7 mouse cellular contexts compared by ENCODE assay signal in genomic region chr2:110017087-110017486, GRCm38 (mm10). TPM values are rescaled to one million over a fixed set of nuclear protein-coding genes. Genes with fewer than 3 reads are reported as not detected.
DNase-seq lines count a peak whose midpoint lies in the region; ATAC-seq and TF ChIP-seq lines count a peak whose summit lies in the region.

No protein-coding gene starts in this region.

- H3K36me3 ChIP-seq in forebrain, embryonic 11.5 days (ENCODE audit: control insufficient read depth, insufficient read depth, low read length), result no peaks in the 10 kb centered on the region
- H3K36me3 ChIP-seq in limb, embryonic 10.5 days, result peaks cover 30% of the 10 kb centered on the region
- peaks cover 8% of the 10 kb centered on the region; the same call in 1 of the 2 replicates for H3K36me3 ChIP-seq in neural tube, embryonic 15.5 days

- no peak overlapping the region for H3K27ac ChIP-seq in forebrain, embryonic 11.5 days (ENCODE audit: low read depth, low read length)
- peak overlapping the region; percentile 99 for H3K27ac ChIP-seq in limb, embryonic 10.5 days
- H3K27ac ChIP-seq in neural tube, embryonic 15.5 days (replicated peaks), result peak overlapping the region; percentile 90

- H3K27me3 ChIP-seq in forebrain, embryonic 11.5 days (ENCODE audit: control insufficient read depth, insufficient read depth, low read length), result no peaks in the 10 kb centered on the region
- H3K27me3 ChIP-seq in limb, embryonic 10.5 days (ENCODE audit: low read depth, poor library complexity, severe bottlenecking), result no peaks in the 10 kb centered on the region
- H3K27me3 ChIP-seq in neural tube, embryonic 15.5 days (replicated peaks), result no peaks in the 10 kb centered on the region

- 47% methylated on average over 7 of the region's 7 CpGs for WGBS in lung, adult 2 months
- WGBS in forebrain, embryonic 11.5 days, result 52% methylated on average over 7 of the region's 7 CpGs
- 51% methylated on average over 7 of the region's 7 CpGs for WGBS in limb, embryonic 10.5 days
- 41% methylated on average over 7 of the region's 7 CpGs for WGBS in neural tube, embryonic 15.5 days

- no peak for DNase-seq in lung, adult 2 months
- no peak for DNase-seq in lung, postnatal 36 days
- no peak for DNase-seq in forebrain, embryonic 11.5 days (ENCODE audit: low spot score)
- DNase-seq in limb, embryonic 10.5 days (ENCODE audit: low spot score), result no peak
- no peak for DNase-seq in left cerebral cortex, postnatal 10 days (ENCODE audit: extremely low spot score in 1 of 2, low spot score in 2 of 2)
- DNase-seq in thymus, postnatal 10 days (ENCODE audit: low spot score in 2 of 2), result no peak

- peak overlapping the region; percentile 89 for H3K4me3 ChIP-seq in lung, adult 2 months (replicated peaks; ENCODE audit: extremely low read depth, low read depth, low read length)
- peak overlapping the region; percentile 84 for H3K4me3 ChIP-seq in forebrain, embryonic 11.5 days (ENCODE audit: low read depth, low read length)
- H3K4me3 ChIP-seq in limb, embryonic 10.5 days, result peak overlapping the region; percentile 90
- H3K4me3 ChIP-seq in neural tube, embryonic 15.5 days (replicated peaks), result peak overlapping the region; percentile 87

- peak overlapping the region; percentile 48 for H3K4me2 ChIP-seq in forebrain, embryonic 11.5 days (ENCODE audit: low read depth, low read length, severe bottlenecking)
- H3K4me2 ChIP-seq in neural tube, embryonic 15.5 days, result peak overlapping the region; percentile 71

- peak; percentile 14 for ATAC-seq in forebrain, embryonic 11.5 days (replicated peaks; ENCODE audit: low FRiP score)
- ATAC-seq in neural tube, embryonic 15.5 days (ENCODE audit: low FRiP score), result peak; percentile 29; the same call in 1 of the 2 replicates

- intact Hi-C loops in left cerebral cortex, postnatal 10 days (cut with DNase I), result loop anchor here (5.0 to 10.0 kb wide), 2 partner anchors 102 to 185 kb away; partner anchors contain the start of gene Lgr4

- TF ChIP-seq CTCF in lung, adult 2 months (IDR thresholded peaks at IDR 0.05; ENCODE audit: insufficient read depth, low read length), result no peak

- no peak for TF ChIP-seq POLR2A in lung, adult 2 months (IDR thresholded peaks at IDR 0.05; ENCODE audit: borderline replicate concordance, extremely low read depth, low read depth, low read length)

- no peaks in the 10 kb centered on the region for H3K9me3 ChIP-seq in forebrain, embryonic 11.5 days (ENCODE audit: control insufficient read depth, low read length)
- H3K9me3 ChIP-seq in limb, embryonic 10.5 days (replicated peaks), result no peaks in the 10 kb centered on the region
- H3K9me3 ChIP-seq in neural tube, embryonic 15.5 days (replicated peaks), result no peaks in the 10 kb centered on the region

- H3K4me1 ChIP-seq in lung, adult 2 months (ENCODE audit: control insufficient read depth, insufficient read depth, low read length), result no peaks in the 10 kb centered on the region
- H3K4me1 ChIP-seq in forebrain, embryonic 11.5 days (replicated peaks; ENCODE audit: control insufficient read depth, insufficient read depth, low read length), result no peaks in the 10 kb centered on the region; the same call in 1 of the 2 replicates
- H3K4me1 ChIP-seq in limb, embryonic 10.5 days, result peaks cover 22% of the 10 kb centered on the region
- peaks cover 31% of the 10 kb centered on the region for H3K4me1 ChIP-seq in neural tube, embryonic 15.5 days

- peak overlapping the region; percentile 95 for H3K9ac ChIP-seq in forebrain, embryonic 11.5 days (ENCODE audit: low read length)
- H3K9ac ChIP-seq in neural tube, embryonic 15.5 days (replicated peaks), result peak overlapping the region; percentile 94; the same call in 1 of the 2 replicates

RNA-seq across cellular contexts. Expression of gene Ccdc34, which starts 0.5 kb away (rescaled TPM):
- 3.9 and 4.0 TPM in 2 replicates for polyA plus RNA-seq in lung, adult 2 months (2012; rRNA removed)
- 59.4 and 60.4 TPM in 2 replicates for polyA plus RNA-seq in forebrain, embryonic 11.5 days (2014; fragmentation: Nextera tagmentation; extraction: Ambion mirVana)
- 49.3 and 57.2 TPM in 2 replicates for polyA plus RNA-seq in limb, embryonic 10.5 days (2016; fragmentation: Nextera tagmentation; extraction: Ambion mirVana)
- polyA plus RNA-seq in neural tube, embryonic 15.5 days (2015; fragmentation: Nextera tagmentation; extraction: Ambion mirVana), result 28.3 and 32.7 TPM in 2 replicates
- total RNA-seq in left cerebral cortex, postnatal 10 days (2021), result 10 to 100 TPM; 17.9 to 18.0 TPM
